ENCODE assay signal across 34 mouse cellular contexts in genomic region chrX:162878236-162878635, GRCm38 (mm10).
"Had no signal": no experiment of that assay in that cellular context is flagged by ENCODE, and none has a peak within 500 bp of the region (broad histone marks: within the 10 kb centered on the region; RNA-seq: fewer than 3 reads in every experiment).

No protein-coding gene starts in this region.

- H3K36me3 ChIP-seq: intestine, embryonic 15.5 days had no signal

- ATAC-seq: hindbrain, embryonic 16.5 days; hindbrain, postnatal 0 days; inflammation-experienced regulatory T-cells, adult 6 months; intestine, embryonic 15.5 days; intestine, embryonic 16.5 days; intestine, postnatal 0 days had no signal

- H3K4me3 ChIP-seq: heart, embryonic 12.5 days; heart, embryonic 13.5 days; heart, embryonic 15.5 days; hindbrain, embryonic 10.5 days; hindbrain, embryonic 12.5 days; hindbrain, embryonic 13.5 days; hindbrain, embryonic 15.5 days; intestine, embryonic 15.5 days; kidney, embryonic 15.5 days; layer of hippocampus, adult 2 months; left cerebral cortex, adult 2 months had no signal

- DNase-seq: heart, postnatal 10 days; heart, postnatal 14 days; heart, postnatal 36 days; heart, postnatal 4 days; kidney, adult 11 months; kidney, adult 18-20 months; kidney, adult 2 months; kidney, adult 8-10 months; kidney, adult 9 months; kidney, postnatal 10 days; kidney, postnatal 14 days; kidney, postnatal 25 days; kidney, postnatal 36 days; kidney, postnatal 4 days; layer of hippocampus, adult 9-11 months; layer of hippocampus, postnatal 36 days had no signal

- H3K27me3 ChIP-seq: heart, embryonic 12.5 days; heart, embryonic 13.5 days; heart, embryonic 15.5 days; hindbrain, embryonic 12.5 days; hindbrain, embryonic 13.5 days; hindbrain, embryonic 15.5 days; intestine, embryonic 15.5 days; kidney, embryonic 15.5 days had no signal

- H3K4me2 ChIP-seq: heart, embryonic 11.5 days; heart, embryonic 12.5 days; heart, embryonic 13.5 days; heart, embryonic 15.5 days; hindbrain, embryonic 12.5 days; hindbrain, embryonic 13.5 days; hindbrain, embryonic 14.5 days; hindbrain, embryonic 15.5 days; intestine, embryonic 15.5 days; kidney, embryonic 15.5 days had no signal
